Mouse (Mus musculus) lung, adult 18-20 months (tissue): ENCODE results near the gene Cdk19.
"Not testable (repeated sequence)": the region's sequence is repeated elsewhere in the genome, so short reads cannot be mapped to it uniquely, and the experiment has no call there.

Source experiments
- DNase-seq, 2 experiments: peaks; one replicate each; pipeline ENCODE4 v3.0.0; 2022; ENCODE audit warnings: mixed read lengths in 2 of 2

Cdk19 gene

GRCm38 (mm10) chr10:40398842-40399241, 59.5 kb downstream of the Cdk19 start:
- no peak for DNase-seq

GRCm38 (mm10) chr10:40399328-40399727, 60.0 kb downstream of the Cdk19 start:
- no peak for DNase-seq

GRCm38 (mm10) chr10:40400293-40400692, 60.9 kb downstream of the Cdk19 start:
- no peak for DNase-seq

GRCm38 (mm10) chr10:40406655-40407054, 67.3 kb downstream of the Cdk19 start:
- DNase-seq: no peak

GRCm38 (mm10) chr10:40409336-40409735, 70.0 kb downstream of the Cdk19 start:
- no peak for DNase-seq

GRCm38 (mm10) chr10:40411370-40411769, 72.0 kb downstream of the Cdk19 start:
- no peak for DNase-seq

GRCm38 (mm10) chr10:40416944-40417343, 77.6 kb downstream of the Cdk19 start:
- DNase-seq: peak; percentile 31 to 52

GRCm38 (mm10) chr10:40419841-40420240, 80.5 kb downstream of the Cdk19 start:
- DNase-seq: no peak

- no peak for DNase-seq
These were observed 81.3 kb downstream of the Cdk19 start for GRCm38 (mm10) chr10:40420703-40421102.

GRCm38 (mm10) chr10:40421724-40422123, 82.4 kb downstream of the Cdk19 start:
- no peak for DNase-seq

- DNase-seq: no peak
These were observed 83.3 kb downstream of the Cdk19 start for GRCm38 (mm10) chr10:40422696-40423095.

GRCm38 (mm10) chr10:40424428-40424827, 85.1 kb downstream of the Cdk19 start:
- not testable (repeated sequence) for DNase-seq

GRCm38 (mm10) chr10:40425243-40426095, 86.1 kb downstream of the Cdk19 start:
- DNase-seq: no peak

GRCm38 (mm10) chr10:40426096-40426450, 86.7 kb downstream of the Cdk19 start:
- DNase-seq: no peak

GRCm38 (mm10) chr10:40428633-40429032, 89.3 kb downstream of the Cdk19 start:
- no peak for DNase-seq

- DNase-seq: no peak
These were observed 89.7 kb downstream of the Cdk19 start for GRCm38 (mm10) chr10:40429081-40429480.

GRCm38 (mm10) chr10:40430209-40430608, 90.8 kb downstream of the Cdk19 start:
- no peak for DNase-seq

GRCm38 (mm10) chr10:40431957-40432356, 92.6 kb downstream of the Cdk19 start:
- DNase-seq: no peak

GRCm38 (mm10) chr10:40432375-40432774, 93.0 kb downstream of the Cdk19 start:
- no peak for DNase-seq

- no peak for DNase-seq
These were observed 96.0 kb downstream of the Cdk19 start for GRCm38 (mm10) chr10:40435402-40435801.

- no peak for DNase-seq
These were observed 97.8 kb downstream of the Cdk19 start for GRCm38 (mm10) chr10:40437117-40437516.

- DNase-seq: no peak
These were observed 101.4 kb downstream of the Cdk19 start for GRCm38 (mm10) chr10:40440740-40441139.

GRCm38 (mm10) chr10:40442076-40442475, 102.7 kb downstream of the Cdk19 start:
- no peak for DNase-seq

GRCm38 (mm10) chr10:40443371-40443770, 104.0 kb downstream of the Cdk19 start:
- DNase-seq: no peak

- DNase-seq: no peak
These were observed 104.5 kb downstream of the Cdk19 start for GRCm38 (mm10) chr10:40443806-40444357.
